Mouse (Mus musculus) myocyte (in vitro differentiated cells): ENCODE measurements at regions not wholly inside any gene's neighbourhood (a gene's known extent, or its start where the extent isn't known, plus 50 kb on each side); places are given as distances from the start of the nearest gene placed in this dataset.

Source experiments
- H3K27me3 ChIP-seq: one replicate; pipeline ENCODE4 v1.6.1; 2011; ENCODE audit not compliant: control insufficient read depth, insufficient read depth, insufficient read length
- H3K36me3 ChIP-seq: one replicate; pipeline ENCODE4 v1.6.1; 2011; ENCODE audit not compliant: control insufficient read depth, insufficient read depth
- H3K4me2 ChIP-seq: one replicate; pipeline ENCODE4 v1.6.1; 2011; ENCODE audit warnings: low read depth, control low read depth
- H3K4me3 ChIP-seq: one replicate; pipeline ENCODE4 v1.5.1; 2011; ENCODE audit warnings: mild to moderate bottlenecking, control low read depth, moderate library complexity
- H3K79me2 ChIP-seq: one replicate; pipeline ENCODE4 v1.6.1; 2011; ENCODE audit not compliant: control insufficient read depth, insufficient read depth
- H3ac ChIP-seq: one replicate; pipeline ENCODE4 v1.6.1; 2011; ENCODE audit not compliant: control insufficient read depth, insufficient read length
- CEBPB ChIP-seq: IDR thresholded peaks from 2 replicates; pipeline ENCODE4 v1.6.1; 2011; ENCODE audit warnings: mild to moderate bottlenecking, moderate library complexity; ENCODE audit not compliant: poor library complexity, insufficient read depth, severe bottlenecking
- E2F4 ChIP-seq: IDR thresholded peaks from one replicate; pipeline ENCODE4 v1.6.1; 2011; ENCODE audit warnings: mild to moderate bottlenecking, control low read depth, moderate library complexity; ENCODE audit not compliant: insufficient read depth
- MAX ChIP-seq: IDR thresholded peaks from one replicate; pipeline ENCODE4 v1.6.1; 2011; ENCODE audit warnings: low read depth, mild to moderate bottlenecking, control low read depth
- MYOD1 ChIP-seq, 3 experiments: IDR thresholded peaks; one replicate each; pipeline ENCODE4 v1.6.1; 2011; ENCODE audit warnings: control low read depth in 2 of 3, low read depth in 2 of 3, mild to moderate bottlenecking in 2 of 3, moderate library complexity in 1 of 3; ENCODE audit not compliant: insufficient read length in 2 of 3, control insufficient read depth in 1 of 3
- MYOG ChIP-seq, 3 experiments: IDR thresholded peaks; one replicate each; pipeline ENCODE4 v1.6.1; 2011; ENCODE audit warnings: control low read depth in 2 of 3, low read depth in 2 of 3, mild to moderate bottlenecking in 2 of 3; ENCODE audit not compliant: insufficient read length in 2 of 3, control insufficient read depth in 1 of 3, insufficient read depth in 1 of 3
- POLR2A ChIP-seq: IDR thresholded peaks from one replicate; pipeline ENCODE4 v1.6.1; 2011; ENCODE audit warnings: low read depth, mild to moderate bottlenecking, control low read depth, moderate library complexity; ENCODE audit not compliant: insufficient read length
- POLR2AphosphoS2 ChIP-seq: IDR thresholded peaks from one replicate; pipeline ENCODE4 v1.6.1; 2011; ENCODE audit warnings: low read depth, control low read depth; ENCODE audit not compliant: insufficient read length
- REST ChIP-seq: IDR thresholded peaks from one replicate; pipeline ENCODE4 v1.6.1; 2011; ENCODE audit warnings: mild to moderate bottlenecking, control low read depth, moderate library complexity; ENCODE audit not compliant: insufficient read depth, insufficient read length
- SRF ChIP-seq: IDR thresholded peaks from one replicate; pipeline ENCODE4 v1.6.1; 2011; ENCODE audit warnings: low read depth; ENCODE audit not compliant: control insufficient read depth, insufficient read length
- TCF12 ChIP-seq: IDR thresholded peaks from one replicate; pipeline ENCODE4 v1.6.1; 2011; ENCODE audit warnings: mild to moderate bottlenecking, control low read depth; ENCODE audit not compliant: poor library complexity, insufficient read depth, severe bottlenecking
- TCF3 ChIP-seq: IDR thresholded peaks from one replicate; pipeline ENCODE4 v1.6.1; 2011; ENCODE audit warnings: low read depth, control low read depth; ENCODE audit not compliant: insufficient read length
- USF1 ChIP-seq: IDR thresholded peaks from one replicate; pipeline ENCODE4 v1.6.1; 2011; ENCODE audit warnings: low read depth, mild to moderate bottlenecking, control low read depth, moderate library complexity

DNA sequence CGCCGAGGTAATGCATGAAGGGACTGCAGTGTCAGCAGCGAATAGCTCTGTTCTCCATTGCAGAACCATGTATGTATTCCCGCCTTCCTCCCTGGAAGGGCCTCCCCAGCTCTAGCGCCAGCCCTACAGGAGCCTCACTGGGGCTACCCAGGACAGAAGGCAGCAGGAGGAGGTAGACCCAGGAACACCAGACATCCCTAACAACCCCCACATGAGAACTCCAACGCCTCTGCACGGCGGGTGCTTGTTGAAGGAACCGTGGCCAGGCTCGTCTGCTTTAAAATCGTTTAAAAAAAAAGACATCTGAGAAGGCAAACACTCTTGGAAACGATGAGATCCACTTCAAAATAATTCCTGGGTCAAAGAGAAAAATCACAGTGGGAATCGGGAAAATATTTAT, 194.3 kb downstream of the Mroh4 start:
- no peaks in the 10 kb centered on the region for H3K79me2 ChIP-seq
- H3K4me3 ChIP-seq: no peak overlapping the region
- no peak overlapping the region for H3K4me2 ChIP-seq
- H3ac ChIP-seq: no peak overlapping the region
- H3K27me3 ChIP-seq: no peaks in the 10 kb centered on the region
- no peak for TF ChIP-seq E2F4
- no peak for TF ChIP-seq SRF
- TF ChIP-seq TCF12: no peak
- no peak for TF ChIP-seq CEBPB
- no peak for TF ChIP-seq POLR2AphosphoS2
- no peak for TF ChIP-seq POLR2A
- no peaks in the 10 kb centered on the region for H3K36me3 ChIP-seq

DNA sequence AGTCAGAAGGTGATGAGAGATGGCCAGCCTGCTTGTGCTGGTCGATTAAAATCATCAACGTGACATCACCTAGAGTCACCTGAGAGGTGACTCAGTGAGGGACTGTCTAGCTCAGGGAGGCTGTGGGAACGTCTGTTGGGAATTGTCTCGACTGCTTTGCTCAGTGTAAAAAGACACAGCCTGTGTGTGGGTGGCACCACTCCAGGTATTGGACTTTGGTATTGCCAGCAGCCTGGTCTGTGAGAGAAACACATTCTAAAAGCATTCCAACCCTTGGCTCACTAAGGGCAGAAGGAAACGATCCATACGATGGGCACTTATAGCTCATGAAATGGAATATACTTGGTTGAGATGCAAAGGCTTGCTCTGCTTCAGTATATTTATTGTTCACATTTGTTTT, 209.2 kb downstream of the Mroh4 start:
- Histone ChIP-seq H3K36me3 (no peaks in the 10 kb centered on the region), H3K27me3 (no peaks in the 10 kb centered on the region), H3K4me3 (no peak overlapping the region), H3K4me2 (no peak overlapping the region), H3ac (no peak overlapping the region), H3K79me2 (no peaks in the 10 kb centered on the region)
- TF ChIP-seq TCF12 (no peak), MYOD1 (IDR thresholded peaks at IDR 0.05; ENCODE audit: control insufficient read depth in 1 of 3, insufficient read length in 2 of 3, low read depth in 2 of 3) (no peak), USF1 (no peak), MYOG (IDR thresholded peaks at IDR 0.05; ENCODE audit: control insufficient read depth in 1 of 3, insufficient read depth in 1 of 3, insufficient read length in 2 of 3, low read depth in 2 of 3) (no peak), TCF3 (no peak), REST (no peak), SRF (no peak), MAX (no peak), POLR2AphosphoS2 (no peak), E2F4 (no peak), POLR2A (no peak), CEBPB (no peak)

DNA sequence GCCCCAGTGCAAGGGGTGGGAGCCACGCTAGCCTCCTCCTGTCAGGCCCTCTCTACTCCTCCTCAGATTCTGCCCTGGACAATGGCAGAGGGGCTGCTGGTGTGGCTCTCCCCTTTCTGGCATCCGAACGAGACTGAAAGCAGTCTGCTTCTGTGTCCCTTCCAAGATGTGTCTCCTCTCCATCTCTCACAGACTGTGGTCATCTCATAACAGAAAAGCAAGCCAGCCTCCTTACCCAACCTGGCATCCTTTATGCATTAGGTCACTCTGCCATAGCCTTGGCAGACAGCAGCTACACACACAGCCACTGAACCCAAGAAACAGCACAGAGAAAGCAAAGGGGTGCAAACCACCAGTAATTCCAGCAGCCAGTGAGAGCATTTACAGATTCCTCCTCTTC, 213.2 kb downstream of the Mroh4 start:
- no peaks in the 10 kb centered on the region for H3K27me3 ChIP-seq
- no peaks in the 10 kb centered on the region for H3K79me2 ChIP-seq
- H3K4me2 ChIP-seq: no peak overlapping the region
- H3K4me3 ChIP-seq: no peak overlapping the region
- H3ac ChIP-seq: no peak overlapping the region
- H3K36me3 ChIP-seq: no peaks in the 10 kb centered on the region
- TF ChIP-seq TCF3: no peak
- no peak for TF ChIP-seq MYOD1 (IDR thresholded peaks at IDR 0.05; ENCODE audit: control insufficient read depth in 1 of 3, insufficient read length in 2 of 3, low read depth in 2 of 3)
- no peak for TF ChIP-seq E2F4
- TF ChIP-seq POLR2A: no peak
- TF ChIP-seq TCF12: no peak
- TF ChIP-seq SRF: no peak
- TF ChIP-seq REST: no peak
- TF ChIP-seq POLR2AphosphoS2: no peak
- TF ChIP-seq USF1: no peak
- TF ChIP-seq MAX: no peak
- TF ChIP-seq MYOG (IDR thresholded peaks at IDR 0.05; ENCODE audit: control insufficient read depth in 1 of 3, insufficient read depth in 1 of 3, insufficient read length in 2 of 3, low read depth in 2 of 3): no peak
- TF ChIP-seq CEBPB: no peak

DNA sequence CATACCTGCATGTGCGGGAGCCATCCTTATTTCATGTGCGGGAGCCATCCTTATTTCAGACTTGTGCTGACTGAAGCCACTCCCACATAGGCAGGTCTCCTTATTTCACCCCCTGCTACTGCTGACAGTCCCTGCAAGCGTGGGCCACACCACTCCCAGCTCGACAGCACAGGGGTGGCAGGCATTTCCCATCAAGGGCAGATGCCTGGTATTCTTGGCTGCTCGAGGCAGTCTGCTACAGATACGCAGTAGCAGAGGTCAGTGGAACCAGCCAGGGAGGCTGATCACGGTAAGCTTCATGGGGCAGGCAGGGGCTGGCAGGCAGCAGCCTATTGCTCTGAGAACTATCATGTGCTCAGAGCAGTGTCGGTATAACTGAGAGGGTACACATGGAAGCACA, 215.6 kb downstream of the Mroh4 start:
- Histone ChIP-seq H3K27me3 (no peaks in the 10 kb centered on the region), H3ac (no peak overlapping the region), H3K4me3 (no peak overlapping the region), H3K36me3 (no peaks in the 10 kb centered on the region), H3K79me2 (no peaks in the 10 kb centered on the region), H3K4me2 (no peak overlapping the region)
- TF ChIP-seq POLR2AphosphoS2 (no peak), POLR2A (no peak), MYOG (IDR thresholded peaks at IDR 0.05; ENCODE audit: control insufficient read depth in 1 of 3, insufficient read depth in 1 of 3, insufficient read length in 2 of 3, low read depth in 2 of 3) (no peak), MYOD1 (IDR thresholded peaks at IDR 0.05; ENCODE audit: control insufficient read depth in 1 of 3, insufficient read length in 2 of 3, low read depth in 2 of 3) (no peak), SRF (no peak), E2F4 (no peak), REST (no peak), TCF3 (no peak), USF1 (no peak), TCF12 (no peak), CEBPB (no peak), MAX (no peak)

DNA sequence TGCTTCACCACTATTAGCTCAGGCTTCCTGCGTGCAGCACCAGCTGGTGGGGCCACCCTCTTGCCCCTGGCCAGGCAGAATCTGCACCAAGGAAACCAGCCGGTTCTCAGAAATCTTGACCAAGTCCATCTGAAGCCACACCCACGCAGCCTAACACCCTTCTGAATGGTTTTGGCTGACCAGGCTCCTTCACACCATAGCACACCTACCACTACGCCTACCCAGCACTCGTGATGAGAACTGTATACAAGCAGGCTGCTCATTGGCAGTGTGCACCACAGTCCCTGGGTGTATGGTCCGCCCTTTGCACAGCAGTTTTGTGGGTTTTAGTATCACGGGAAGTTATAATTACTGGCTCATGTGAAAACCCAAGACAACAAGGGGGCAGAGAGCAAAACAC, 217.5 kb downstream of the Mroh4 start:
- Histone ChIP-seq H3ac (no peak overlapping the region), H3K36me3 (no peaks in the 10 kb centered on the region), H3K4me3 (no peak overlapping the region), H3K79me2 (no peaks in the 10 kb centered on the region), H3K27me3 (no peaks in the 10 kb centered on the region), H3K4me2 (no peak overlapping the region)
- TF ChIP-seq MYOG (IDR thresholded peaks at IDR 0.05; ENCODE audit: control insufficient read depth in 1 of 3, insufficient read depth in 1 of 3, insufficient read length in 2 of 3, low read depth in 2 of 3): no peak
- TF ChIP-seq SRF: no peak
- no peak for TF ChIP-seq E2F4
- no peak for TF ChIP-seq TCF12
- no peak for TF ChIP-seq MAX
- TF ChIP-seq REST: no peak
- no peak for TF ChIP-seq MYOD1 (IDR thresholded peaks at IDR 0.05; ENCODE audit: control insufficient read depth in 1 of 3, insufficient read length in 2 of 3, low read depth in 2 of 3)
- TF ChIP-seq POLR2AphosphoS2: no peak
- no peak for TF ChIP-seq POLR2A
- TF ChIP-seq TCF3: no peak
- TF ChIP-seq USF1: no peak
- no peak for TF ChIP-seq CEBPB
